Mouse (Mus musculus) neural tube, embryonic 10.5 days (tissue): Measurements from ENCODE around the gene Fam227b.

Source experiments
- DNase-seq: peaks from one replicate; pipeline ENCODE4 v3.0.0-alpha.2; 2017; ENCODE audit warnings: low spot score; ENCODE audit errors: extremely low spot score

Gene Fam227b

GRCm38 (mm10) chr2:126061037-126061773 lies 90.6 kb downstream of the Fam227b start:
- no peak for DNase-seq

GRCm38 (mm10) chr2:126060595-126060994 lies 91.2 kb downstream of the Fam227b start:
- DNase-seq: no peak

GRCm38 (mm10) chr2:126053657-126054056 lies 98.1 kb downstream of the Fam227b start:
- no peak for DNase-seq

- peak; percentile 48 for DNase-seq
Measured at GRCm38 (mm10) chr2:126052749-126053557, 98.9 kb downstream of the Fam227b start.

GRCm38 (mm10) chr2:126045621-126046020 lies 106.2 kb downstream of the Fam227b start:
- no peak for DNase-seq

GRCm38 (mm10) chr2:126042674-126043073 lies 109.1 kb downstream of the Fam227b start:
- DNase-seq: no peak

GRCm38 (mm10) chr2:126041237-126041636 lies 110.6 kb downstream of the Fam227b start:
- DNase-seq: no peak

GRCm38 (mm10) chr2:126040651-126041050 lies 111.2 kb downstream of the Fam227b start:
- DNase-seq: no peak

GRCm38 (mm10) chr2:126039414-126039891 lies 112.4 kb downstream of the Fam227b start:
- DNase-seq: no peak

GRCm38 (mm10) chr2:126038221-126039000 lies 113.4 kb downstream of the Fam227b start:
- DNase-seq: no peak

- no peak for DNase-seq
Measured at GRCm38 (mm10) chr2:126036121-126036520, 115.7 kb downstream of the Fam227b start.

GRCm38 (mm10) chr2:126035013-126035770 lies 116.6 kb downstream of the Fam227b start:
- DNase-seq: no peak

- DNase-seq: no peak
Measured at GRCm38 (mm10) chr2:126034379-126035005, 117.3 kb downstream of the Fam227b start, which contains the start of gene Fgf7. TSS of gene Fgf7 (plus strand) at chr2:126034658.

GRCm38 (mm10) chr2:126033114-126033972 lies 118.5 kb downstream of the Fam227b start:
- no peak for DNase-seq

GRCm38 (mm10) chr2:126031186-126031900 lies 120.5 kb downstream of the Fam227b start:
- DNase-seq: no peak

GRCm38 (mm10) chr2:126015763-126016473 lies 135.9 kb downstream of the Fam227b start:
- DNase-seq: no peak

GRCm38 (mm10) chr2:126014989-126015710 lies 136.7 kb downstream of the Fam227b start:
- DNase-seq: no peak
